Mouse (Mus musculus) liver, adult 2 months (tissue): ENCODE measurements around the gene Gm11549.

ENCODE experiments used
- CTCF ChIP-seq: fragments of 200-500 bp; IDR thresholded peaks from 2 replicates; pipeline ENCODE4 v1.5.1; 2011; ENCODE audit warnings: low read depth, low read length, control low read depth
- POLR2A ChIP-seq: fragments of 200-500 bp; IDR thresholded peaks from 2 replicates; pipeline ENCODE4 v1.6.1; 2011; ENCODE audit warnings: low read length, control low read depth; ENCODE audit not compliant: insufficient read depth; ENCODE audit errors: extremely low read depth

- TF ChIP-seq CTCF (no peak), POLR2A (no peak)
Observed at GRCm38 (mm10) chr3:36530345-36530744, 8.7 kb upstream of the Gm11549 start.
